Mouse (Mus musculus) erythroblast, embryonic 14.5 days (primary cell): ENCODE data around the gene Dimt1. TPM values are rescaled to one million over a fixed set of nuclear protein-coding genes. Genes with fewer than 3 reads are reported as not detected.

Experiments
- H3K27me3 ChIP-seq: 2 replicates; pipeline ENCODE4 v1.6.1; 2012; ENCODE audit warnings: inconsistent platforms; ENCODE audit not compliant: control insufficient read depth
- H3K36me3 ChIP-seq: 2 replicates; pipeline ENCODE4 v1.6.1; 2012; ENCODE audit warnings: mild to moderate bottlenecking, inconsistent platforms; ENCODE audit not compliant: control insufficient read depth
- H3K4me1 ChIP-seq: 2 replicates; pipeline ENCODE4 v1.6.1; 2012; ENCODE audit warnings: inconsistent platforms; ENCODE audit not compliant: control insufficient read depth
- H3K4me3 ChIP-seq: replicated peaks from 2 replicates; pipeline ENCODE3; 2012; ENCODE audit warnings: moderate library complexity, mild to moderate bottlenecking, inconsistent platforms
- H3K9me3 ChIP-seq: 2 replicates; pipeline ENCODE4 v1.6.1; 2012; ENCODE audit warnings: low read length, inconsistent platforms, mixed read lengths; ENCODE audit not compliant: control insufficient read depth
- GATA1 ChIP-seq: IDR thresholded peaks from 2 replicates; pipeline ENCODE4 v1.6.1; 2012; ENCODE audit warnings: low read length, inconsistent platforms, mixed read lengths
- TAL1 ChIP-seq: IDR thresholded peaks from 3 replicates; pipeline ENCODE4 v1.6.1; 2012; ENCODE audit warnings: low read length, inconsistent platforms, mixed read lengths
- polyA plus RNA-seq: library from polyadenylated mRNA; stranded (reverse); fragments of >175 nt; gene quantifications from 2 replicates; pipeline ENCODE4 v1.2.3, GENCODE M21; 2012

The Dimt1 gene
- polyA plus RNA-seq, 1 experiment: 1.1 TPM

- no peak for TF ChIP-seq GATA1
- TF ChIP-seq TAL1: no peak
- H3K27me3 ChIP-seq: no peaks in the 10 kb centered on the region
- H3K9me3 ChIP-seq: peaks cover 3% of the 10 kb centered on the region; the same call in 1 of the 2 replicates
- peaks cover 23% of the 10 kb centered on the region for H3K36me3 ChIP-seq
- no peak overlapping the region for H3K4me3 ChIP-seq
- H3K4me1 ChIP-seq: peaks cover 23% of the 10 kb centered on the region
These were observed 17.7 kb upstream of the Dimt1 start for GRCm38 (mm10) chr13:106929201-106929600.

DNA sequence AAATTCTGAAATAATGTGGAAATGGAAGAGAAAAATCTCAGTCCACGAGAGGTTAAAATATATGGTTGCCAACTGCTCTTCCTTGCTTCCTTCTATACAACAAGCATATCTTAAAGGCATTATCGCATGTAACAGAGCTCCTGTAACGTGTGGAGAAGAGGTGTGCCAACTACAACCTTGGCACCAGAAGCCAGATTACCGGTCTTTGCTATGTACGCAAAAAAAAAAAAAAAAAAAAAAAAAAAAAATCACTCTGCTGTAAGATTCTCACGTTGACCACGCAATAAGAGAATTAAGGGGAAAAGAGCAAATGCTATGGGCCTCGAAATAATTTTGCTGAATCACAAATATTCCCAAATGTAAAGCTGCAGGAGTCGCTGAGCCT is 11.1 kb upstream of the Dimt1 start:
- H3K27me3 ChIP-seq: no peaks in the 10 kb centered on the region
- peak overlapping the region; percentile 100 for H3K4me3 ChIP-seq
- peaks cover 42% of the 10 kb centered on the region for H3K4me1 ChIP-seq
- H3K9me3 ChIP-seq: no peaks in the 10 kb centered on the region
- TF ChIP-seq GATA1 (no peak), TAL1 (no peak; the same call in 2 of the 3 replicates)
- H3K36me3 ChIP-seq: peaks cover 6% of the 10 kb centered on the region

DNA sequence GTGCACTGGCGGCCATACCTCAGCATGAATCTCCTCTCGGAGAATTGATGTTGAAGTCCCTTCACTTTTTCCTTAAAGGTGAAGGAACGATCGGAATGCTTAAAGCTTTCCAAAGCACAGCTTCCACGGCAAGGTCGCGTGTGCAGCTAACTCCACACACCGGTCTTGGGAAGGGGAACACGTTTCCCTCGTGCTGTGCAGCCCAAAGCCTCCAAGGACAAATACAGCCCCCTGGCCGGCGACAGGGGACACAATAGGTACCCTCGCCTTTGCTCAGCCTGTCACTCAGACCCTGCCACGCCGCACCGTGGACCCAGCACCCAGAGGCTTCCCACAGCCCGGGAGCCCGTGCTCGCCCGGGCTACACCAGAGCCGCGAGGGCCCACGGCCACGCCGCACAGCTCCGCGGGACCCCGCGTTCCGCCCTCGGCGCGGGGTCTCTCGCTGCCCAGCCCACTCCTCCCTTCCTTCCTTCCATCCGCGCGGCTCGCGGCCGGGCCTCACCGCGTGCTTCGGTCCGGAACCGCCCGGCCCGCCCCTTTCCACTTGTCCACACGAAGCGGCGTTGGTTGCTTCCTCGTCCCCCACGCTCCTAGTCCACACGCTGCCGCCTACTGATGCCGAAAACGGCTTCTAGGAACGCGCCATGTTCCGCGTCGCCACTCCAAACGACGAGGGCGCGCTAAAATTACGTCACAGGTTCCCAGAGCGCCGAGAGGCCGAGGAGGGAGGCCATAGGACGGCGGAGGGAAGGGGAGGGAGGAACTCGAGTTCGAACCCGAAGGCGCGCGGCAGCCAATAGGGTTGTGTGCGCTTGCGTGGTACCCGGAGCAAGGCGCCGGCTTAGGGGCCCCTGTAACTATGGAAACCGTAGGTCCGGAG is 10.4 kb upstream of the Dimt1 start, which contains the start of gene Ipo11:
Ipo11 (minus strand) TSS at position 703 of the 882 bp plus-strand sequence.
- Histone ChIP-seq H3K36me3 (peaks cover 6% of the 10 kb centered on the region), H3K27me3 (no peaks in the 10 kb centered on the region)
- TF ChIP-seq GATA1 (no peak), TAL1 (no peak)

DNA sequence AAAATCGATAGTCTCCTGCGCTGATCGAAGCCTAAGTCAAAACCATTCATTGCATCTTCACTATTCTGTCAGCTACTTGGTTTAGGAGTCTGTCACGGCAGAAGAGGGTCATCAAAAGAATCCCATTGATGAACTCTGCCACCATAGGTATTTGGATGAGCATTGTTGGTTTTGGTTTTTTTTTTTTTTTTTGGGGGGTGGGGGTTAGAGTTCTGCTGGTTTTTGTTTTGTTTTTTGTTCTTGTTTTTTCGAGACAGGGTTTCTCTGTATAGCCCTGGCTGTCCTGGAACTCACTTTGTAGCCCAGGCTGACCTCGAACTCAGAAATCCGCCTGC is 9.8 kb upstream of the Dimt1 start:
- TF ChIP-seq GATA1: no peak
- no peak for TF ChIP-seq TAL1
- Histone ChIP-seq H3K36me3 (peaks cover 6% of the 10 kb centered on the region), H3K27me3 (no peaks in the 10 kb centered on the region), H3K4me1 (peaks cover 37% of the 10 kb centered on the region), H3K4me3 (peak overlapping the region; percentile 100), H3K9me3 (peaks cover 5% of the 10 kb centered on the region)

More for the DNA sequence above, 10.4 kb upstream of the Dimt1 start, which contains the start of gene Ipo11:
- Histone ChIP-seq H3K4me3 (peak within 1 kb of the TSS; percentile 100), H3K4me1 (peaks cover 38% of the 10 kb centered on the region), H3K9me3 (peaks cover 3% of the 10 kb centered on the region)

DNA sequence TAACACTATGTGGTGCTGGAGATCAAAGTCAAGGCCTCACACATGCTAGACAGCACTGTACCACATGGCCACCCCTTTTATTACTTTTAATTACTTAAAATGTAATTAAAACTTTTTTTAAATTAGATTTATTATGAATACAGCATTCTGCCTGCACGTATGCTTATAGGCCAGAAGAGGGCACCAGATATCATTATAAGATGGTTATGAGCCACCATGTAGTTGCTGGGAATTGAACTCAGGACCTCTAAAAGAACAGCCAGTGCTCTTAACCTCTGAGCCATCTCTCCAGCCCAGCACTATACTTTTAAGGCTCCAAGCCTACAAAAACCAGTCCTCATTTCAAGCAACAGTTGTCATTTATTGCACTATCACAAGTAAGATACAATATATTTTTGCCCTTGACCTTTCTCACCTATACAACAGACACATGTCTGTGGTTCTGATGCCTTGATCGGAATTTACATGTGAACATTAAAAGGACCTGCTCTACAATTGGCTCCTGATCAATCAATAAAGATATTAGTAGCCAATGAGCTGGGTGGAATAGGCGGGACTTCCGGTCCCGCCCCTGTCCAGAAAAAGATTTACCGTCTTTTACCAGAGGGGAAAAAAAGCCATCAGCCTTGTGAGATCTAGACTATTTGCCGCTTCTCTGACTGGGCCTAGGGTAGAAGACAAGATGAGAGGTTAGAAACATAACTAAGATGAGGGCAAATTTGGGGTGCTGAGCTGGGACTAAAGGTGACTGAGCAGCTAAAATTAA is 5.5 kb upstream of the Dimt1 start:
- Histone ChIP-seq H3K4me1 (peaks cover 15% of the 10 kb centered on the region), H3K36me3 (no peaks in the 10 kb centered on the region), H3K9me3 (peaks cover 5% of the 10 kb centered on the region), H3K4me3 (no peak overlapping the region), H3K27me3 (peaks cover 5% of the 10 kb centered on the region; the same call in 1 of the 2 replicates)
- no peak for TF ChIP-seq GATA1
- TF ChIP-seq TAL1: no peak

GRCm38 (mm10) chr13:106942721-106943120 is 4.2 kb upstream of the Dimt1 start:
- no peak for TF ChIP-seq TAL1
- no peak for TF ChIP-seq GATA1
- peaks cover 16% of the 10 kb centered on the region for H3K4me1 ChIP-seq
- H3K36me3 ChIP-seq: no peaks in the 10 kb centered on the region
- no peak overlapping the region for H3K4me3 ChIP-seq
- H3K9me3 ChIP-seq: peaks cover 5% of the 10 kb centered on the region
- H3K27me3 ChIP-seq: peaks cover 5% of the 10 kb centered on the region; the same call in 1 of the 2 replicates

DNA sequence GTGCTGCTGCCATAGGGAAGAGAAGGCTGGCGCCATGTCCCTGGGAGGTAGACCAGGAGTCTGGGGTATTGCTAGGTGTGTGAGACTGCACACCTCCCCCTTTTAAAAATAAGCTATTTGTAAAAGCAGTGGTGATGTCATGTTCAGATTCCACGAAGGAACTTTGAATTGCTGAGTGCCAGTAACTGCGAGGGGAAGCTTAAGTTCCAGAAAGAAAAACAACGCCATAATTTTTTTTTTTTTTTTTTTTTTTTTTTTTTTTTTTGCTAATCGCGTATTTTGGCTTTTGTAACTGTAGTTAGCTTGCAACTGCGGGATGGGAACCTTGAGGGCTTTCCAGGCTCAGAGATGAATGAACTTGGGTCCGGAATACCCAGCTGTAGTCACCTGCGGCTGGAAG is 1.4 kb upstream of the Dimt1 start:
- no peak overlapping the region for H3K4me3 ChIP-seq
- peaks cover 23% of the 10 kb centered on the region for H3K36me3 ChIP-seq
- H3K27me3 ChIP-seq: peaks cover 5% of the 10 kb centered on the region; the same call in 1 of the 2 replicates
- peaks cover 34% of the 10 kb centered on the region for H3K4me1 ChIP-seq
- TF ChIP-seq GATA1 (no peak), TAL1 (no peak; the same call in 2 of the 3 replicates)
- H3K9me3 ChIP-seq: peaks cover 5% of the 10 kb centered on the region

DNA sequence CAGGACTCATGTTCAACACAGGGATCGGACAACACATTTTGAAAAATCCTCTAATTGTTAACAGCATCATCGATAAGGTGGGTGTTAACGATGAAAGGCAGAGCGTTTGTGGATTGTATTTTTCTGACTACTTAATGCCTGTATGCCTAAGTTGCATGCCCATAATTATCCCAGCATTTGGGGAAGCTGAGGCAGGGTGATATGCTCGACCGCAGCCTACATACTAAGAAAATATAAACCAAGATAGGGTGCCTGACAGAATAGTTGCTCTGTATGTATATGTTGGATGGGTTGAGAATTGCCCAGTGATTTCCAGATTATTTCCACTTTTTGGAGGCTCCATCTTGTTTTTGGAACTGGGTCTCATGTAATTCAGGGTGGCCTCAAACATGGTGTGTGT is 656 bp downstream of the Dimt1 start:
- peak overlapping the region; percentile 97 for H3K4me3 ChIP-seq
- no peaks in the 10 kb centered on the region for H3K9me3 ChIP-seq
- TF ChIP-seq TAL1: no peak
- no peak for TF ChIP-seq GATA1

GRCm38 (mm10) chr13:106954880-106955279 is 8.0 kb downstream of the Dimt1 start:
- peaks cover 91% of the 10 kb centered on the region for H3K36me3 ChIP-seq
- H3K4me1 ChIP-seq: peaks cover 2% of the 10 kb centered on the region
- TF ChIP-seq TAL1: no peak
- no peak for TF ChIP-seq GATA1

More for the DNA sequence above, 656 bp downstream of the Dimt1 start:
- Histone ChIP-seq H3K27me3 (peaks cover 5% of the 10 kb centered on the region; the same call in 1 of the 2 replicates), H3K4me1 (peaks cover 34% of the 10 kb centered on the region), H3K36me3 (peaks cover 42% of the 10 kb centered on the region)

More at GRCm38 (mm10) chr13:106954880-106955279, 8.0 kb downstream of the Dimt1 start:
- Histone ChIP-seq H3K4me3 (no peak overlapping the region), H3K27me3 (no peaks in the 10 kb centered on the region), H3K9me3 (no peaks in the 10 kb centered on the region)
